Mouse (Mus musculus): ENCODE measurements around the gene Hoxc6.
A peak's percentile ranks its signal among the peaks of the same experiment; 100 is the strongest.

The Hoxc6 gene

GRCm38 (mm10) chr15:102997939-102998355 is at the start of gene Hoxc6:
Gene Hoxc6, plus strand, starts transcription at chr15:102998257.
- DNase-seq: no peak

GRCm38 (mm10) chr15:102948842-102949241 is 49.2 kb upstream of the Hoxc6 start:
- DNase-seq: no peak

GRCm38 (mm10) chr15:102949696-102950095 is 48.4 kb upstream of the Hoxc6 start:
- no peak for DNase-seq

DNA sequence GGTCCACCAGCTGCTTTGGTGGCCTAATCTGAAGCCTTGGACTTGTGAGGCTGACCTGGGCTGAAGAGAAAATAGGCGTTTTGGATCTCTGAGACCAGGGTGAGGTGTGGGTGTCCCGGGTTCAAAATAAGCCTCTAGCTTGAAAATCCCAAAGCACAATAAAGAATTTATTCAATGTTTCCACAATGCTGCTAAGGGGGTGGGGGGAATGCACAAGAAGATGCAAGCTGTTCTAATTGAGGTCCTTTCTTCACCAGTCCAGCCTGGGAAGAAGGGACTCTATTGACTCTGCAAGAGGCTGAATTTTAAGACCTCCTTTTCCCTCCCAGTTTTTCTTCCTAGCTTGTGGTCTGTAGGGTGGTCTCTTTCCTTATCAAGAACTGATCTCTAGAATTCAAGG is 47.2 kb upstream of the Hoxc6 start:
- no peak for DNase-seq

DNA sequence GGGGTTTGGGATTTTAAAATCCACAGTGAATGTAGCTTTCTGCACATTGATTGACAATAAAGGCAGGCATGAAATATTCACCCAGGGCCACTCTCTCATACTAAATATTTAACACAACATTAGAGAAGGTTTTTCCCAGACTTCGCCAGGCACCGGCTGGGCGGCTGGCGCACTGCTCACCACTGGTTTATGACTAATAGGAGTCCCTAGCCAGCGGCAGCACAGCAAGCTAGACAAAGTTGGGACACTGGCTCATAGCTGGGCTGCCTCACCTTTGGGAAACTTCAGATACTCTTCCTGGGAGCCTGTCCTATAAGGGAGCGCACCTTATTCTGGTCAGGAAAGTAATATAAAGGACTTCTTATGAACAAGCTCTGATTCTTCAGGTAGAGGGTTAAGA is 44.5 kb upstream of the Hoxc6 start:
- no peak for DNase-seq

GRCm38 (mm10) chr15:102954192-102955006 is 43.7 kb upstream of the Hoxc6 start, which contains the start of gene Hoxc11:
Gene Hoxc11, plus strand, starts transcription at chr15:102954427.
- DNase-seq: no peak

- no peak for DNase-seq
These were observed 43.1 kb upstream of the Hoxc6 start for GRCm38 (mm10) chr15:102955007-102955382.

GRCm38 (mm10) chr15:102955833-102956640 is 42.0 kb upstream of the Hoxc6 start:
- DNase-seq: no peak

GRCm38 (mm10) chr15:102956906-102957305 is 41.2 kb upstream of the Hoxc6 start:
- no peak for DNase-seq

- DNase-seq: no peak
These were observed 38.3 kb upstream of the Hoxc6 start for GRCm38 (mm10) chr15:102959663-102960191.

DNA sequence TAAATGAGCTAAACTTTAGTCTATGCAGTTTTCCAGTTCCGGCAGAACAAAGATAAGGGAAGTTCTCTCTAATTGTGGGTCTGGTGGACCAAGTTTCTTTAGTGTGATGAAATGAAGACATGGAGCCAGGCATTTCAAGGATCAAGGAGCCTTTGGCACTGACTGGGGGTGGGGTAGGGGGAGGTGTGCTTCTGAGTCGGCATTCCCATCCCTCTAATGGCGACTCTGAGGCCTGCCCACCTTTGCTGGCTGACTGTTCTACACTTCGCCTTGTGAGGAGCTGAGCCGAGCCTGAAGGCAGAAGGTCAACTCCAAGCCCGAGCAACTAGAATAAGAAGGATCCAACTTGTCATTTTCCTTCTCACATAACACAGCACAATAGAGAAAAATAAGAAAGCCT is 36.3 kb upstream of the Hoxc6 start:
- no peak for DNase-seq

- DNase-seq: no peak
These were observed 35.6 kb upstream of the Hoxc6 start for GRCm38 (mm10) chr15:102962492-102962891.

- no peak for DNase-seq
These were observed 34.8 kb upstream of the Hoxc6 start for GRCm38 (mm10) chr15:102963259-102963658.

DNA sequence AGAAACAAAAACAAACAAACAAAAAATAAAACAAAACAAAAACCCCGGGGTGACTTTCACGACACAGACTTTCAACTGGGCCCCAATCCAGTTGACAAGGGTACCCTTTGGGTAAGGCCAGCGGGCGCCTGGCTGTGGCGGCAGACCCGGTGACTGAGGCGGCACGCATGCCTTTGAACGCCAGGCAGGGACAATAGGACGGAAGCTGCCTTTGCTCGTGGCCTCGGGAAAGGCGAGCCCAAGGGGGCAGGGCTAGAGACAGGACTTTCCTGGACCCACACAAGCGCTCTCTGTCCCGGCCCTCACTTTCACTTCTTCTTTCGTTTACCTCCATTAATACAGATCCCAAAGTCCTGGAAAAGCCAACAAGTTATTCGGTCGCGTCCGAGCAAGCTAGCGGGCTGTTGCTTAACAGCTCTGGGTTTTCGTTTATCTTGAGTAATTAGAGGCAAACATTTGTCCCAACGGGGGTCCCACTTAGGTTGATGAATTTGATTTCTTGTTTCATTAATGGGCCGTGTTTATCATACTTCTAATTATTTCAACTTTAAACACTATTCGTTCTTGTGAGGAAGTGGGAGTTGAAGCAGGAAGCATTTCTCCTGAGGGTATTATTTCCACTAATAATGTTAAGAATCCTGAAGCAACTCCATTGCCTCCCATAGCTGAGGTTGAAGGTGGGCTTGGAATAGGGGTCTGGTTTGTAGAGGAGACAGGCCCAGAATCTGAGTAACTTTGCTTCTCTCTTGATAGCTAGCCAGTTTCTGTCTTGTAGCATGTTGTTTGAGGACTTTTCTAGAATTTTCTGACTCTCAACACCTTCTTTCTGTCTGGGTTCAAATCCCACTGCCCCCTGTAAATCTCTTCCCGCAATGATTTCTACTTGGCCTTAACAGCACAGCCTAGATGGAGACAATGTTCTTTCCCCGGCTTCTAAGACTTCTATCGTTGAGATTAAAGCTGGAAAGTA is 34.1 kb upstream of the Hoxc6 start:
- no peak for DNase-seq

GRCm38 (mm10) chr15:102965003-102965891 is 32.8 kb upstream of the Hoxc6 start:
- DNase-seq: no peak

GRCm38 (mm10) chr15:102965892-102966775 is 31.9 kb upstream of the Hoxc6 start:
- DNase-seq: peak; percentile 22 to 28

GRCm38 (mm10) chr15:102966776-102967311 is 31.2 kb upstream of the Hoxc6 start, which contains the start of gene Hoxc10:
Gene Hoxc10, plus strand, starts transcription at chr15:102966796.
- no peak for DNase-seq

DNA sequence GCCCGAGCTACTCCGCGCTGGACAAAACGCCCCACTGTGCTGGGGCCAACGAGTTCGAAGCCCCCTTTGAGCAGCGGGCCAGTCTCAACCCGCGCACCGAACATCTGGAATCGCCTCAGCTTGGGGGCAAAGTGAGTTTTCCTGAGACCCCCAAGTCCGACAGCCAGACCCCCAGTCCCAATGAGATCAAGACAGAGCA is 30.8 kb upstream of the Hoxc6 start, which contains the start of gene Hoxc5:
Gene Hoxc5, plus strand, starts transcription at position 132 of the 199 bp plus-strand sequence.
- DNase-seq: no peak

DNA sequence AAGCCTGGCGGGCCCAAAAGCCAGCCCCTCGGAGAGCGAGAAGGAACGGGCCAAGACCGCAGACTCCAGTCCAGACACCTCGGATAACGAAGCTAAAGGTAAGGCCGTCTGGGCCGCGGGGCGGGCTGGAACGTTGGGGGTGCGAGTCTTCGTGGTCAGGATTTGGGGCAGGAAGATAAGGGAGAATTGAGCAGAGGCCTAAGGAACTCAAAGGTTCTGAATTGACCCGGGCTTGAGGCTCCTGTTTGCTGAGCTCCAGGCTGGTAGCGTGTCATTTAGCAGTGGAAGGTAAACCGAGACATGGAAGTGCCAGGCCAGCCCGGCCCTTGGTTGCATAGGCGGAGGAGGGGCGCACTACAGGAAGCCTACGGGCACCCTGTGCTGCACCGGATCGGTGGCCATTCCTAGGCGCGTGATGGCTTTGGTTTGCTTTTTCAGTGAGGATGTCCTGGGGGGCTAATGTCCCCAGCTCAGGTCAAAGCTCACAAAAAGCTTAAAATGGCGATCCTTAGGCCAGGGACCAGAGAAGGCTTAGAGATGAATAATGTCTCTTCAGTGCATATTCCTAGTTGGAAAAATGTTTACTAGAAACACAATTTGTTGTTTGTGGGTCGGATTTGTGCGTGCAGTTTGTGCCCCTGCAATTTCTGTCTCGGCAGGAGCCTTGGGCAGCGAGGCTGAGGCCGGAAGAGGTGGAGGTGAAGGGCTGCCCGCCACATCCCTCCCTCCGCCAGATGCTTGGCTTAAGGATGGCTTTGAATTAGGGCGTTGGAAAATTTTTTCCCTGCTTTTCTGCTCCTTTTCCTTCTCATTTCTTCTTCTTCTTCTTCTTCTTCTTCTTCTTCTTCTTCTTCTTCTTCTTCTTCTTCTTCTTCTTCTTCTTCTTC is 30.3 kb upstream of the Hoxc6 start:
- no peak for DNase-seq

Data from thymus, adult 18-20 months (tissue).